Mouse (Mus musculus) spleen, adult 2 months (tissue): ENCODE results near the gene Prpf6. TPM values are rescaled to one million over a fixed set of nuclear protein-coding genes. Genes with fewer than 3 reads are reported as not detected.

Experiments
- DNase-seq, 2 experiments: peaks; one replicate each; pipeline versions ENCODE4 v3.0.0 to v3.0.0-alpha.2; 2012 to 2021; ENCODE audit warnings: low spot score in 2 of 2, low read depth in 1 of 2
- H3K27ac ChIP-seq: fragments of 200-500 bp; 2 replicates; pipeline ENCODE4 v1.5.1; 2012; ENCODE audit warnings: low read length, inconsistent platforms; ENCODE audit not compliant: insufficient read depth
- H3K27me3 ChIP-seq: fragments of 200-500 bp; 2 replicates; pipeline ENCODE4 v1.6.1; 2012; ENCODE audit warnings: mild to moderate bottlenecking, moderate library complexity, low read length, inconsistent platforms; ENCODE audit not compliant: control insufficient read depth, insufficient read depth
- H3K36me3 ChIP-seq: fragments of 200-500 bp; 2 replicates; pipeline ENCODE4 v1.6.1; 2012; ENCODE audit warnings: mild to moderate bottlenecking, low read length, inconsistent platforms; ENCODE audit not compliant: control insufficient read depth, insufficient read depth
- H3K4me1 ChIP-seq: fragments of 200-500 bp; 2 replicates; pipeline ENCODE4 v1.6.1; 2011; ENCODE audit warnings: inconsistent platforms; ENCODE audit not compliant: control insufficient read depth, insufficient read depth, insufficient read length
- H3K4me3 ChIP-seq: fragments of 200-500 bp; 2 replicates; pipeline ENCODE4 v1.5.1; 2011; ENCODE audit warnings: mild to moderate bottlenecking, inconsistent platforms; ENCODE audit not compliant: insufficient read depth, insufficient read length; ENCODE audit errors: extremely low read depth
- CTCF ChIP-seq: fragments of 200-500 bp; IDR thresholded peaks from 2 replicates; pipeline ENCODE4 v1.5.1; 2011; ENCODE audit warnings: mild to moderate bottlenecking, inconsistent platforms; ENCODE audit not compliant: insufficient read depth, insufficient read length, insufficient replicate concordance; ENCODE audit errors: extremely low read depth
- POLR2A ChIP-seq: fragments of 200-500 bp; IDR thresholded peaks from 2 replicates; pipeline ENCODE4 v1.6.1; 2011; ENCODE audit warnings: low read depth, low read length, inconsistent platforms
- WGBS: fragments of 180-500 bp; shearing (Covaris S2); methylation state at CpG from one replicate; pipeline ENCODE4 v1.1.7; 2018; 5-methylcytosine and 5-hydroxymethylcytosine counted together
- polyA plus RNA-seq: library from polyadenylated mRNA; depleted of rRNA; stranded (reverse); fragments of >200 nt; gene quantifications from 2 replicates; pipeline ENCODE4 v1.2.3, GENCODE M21; 2012

Prpf6 gene
- polyA plus RNA-seq, 1 experiment: 11.6 TPM

- Histone ChIP-seq H3K36me3 (no peaks in the 10 kb centered on the region), H3K27me3 (peaks cover 18% of the 10 kb centered on the region), H3K27ac (peak overlapping the region; percentile 9; the same call in 1 of the 2 replicates), H3K4me3 (peak overlapping the region; percentile 21; the same call in 1 of the 2 replicates), H3K4me1 (no peaks in the 10 kb centered on the region; the same call in 1 of the 2 replicates)
- WGBS: 15% methylated on average over 56 of the region's 56 CpGs
- TF ChIP-seq CTCF: no peak
- no peak for TF ChIP-seq POLR2A
- DNase-seq: no peak
Observed at GRCm38 (mm10) chr2:181670285-181670912, 78.7 kb downstream of the Prpf6 start.

- H3K27ac ChIP-seq: no peak overlapping the region
- no peak for DNase-seq
- no peak for TF ChIP-seq CTCF
- TF ChIP-seq POLR2A: no peak
- peak overlapping the region; percentile 21; the same call in 1 of the 2 replicates for H3K4me3 ChIP-seq
- peaks cover 18% of the 10 kb centered on the region for H3K27me3 ChIP-seq
- no peaks in the 10 kb centered on the region; the same call in 1 of the 2 replicates for H3K4me1 ChIP-seq
- WGBS: 3% methylated on average over 41 of the region's 41 CpGs
- H3K36me3 ChIP-seq: no peaks in the 10 kb centered on the region
Observed at GRCm38 (mm10) chr2:181670913-181671311, 79.2 kb downstream of the Prpf6 start.

GRCm38 (mm10) chr2:181671326-181671725, 79.7 kb downstream of the Prpf6 start, which contains the start of gene Sox18:
Gene Sox18 (minus strand): TSS chr2:181671640.
- H3K36me3 ChIP-seq: no peaks in the 10 kb centered on the region
- DNase-seq: no peak
- peak within 1 kb of the TSS; percentile 21; the same call in 1 of the 2 replicates for H3K4me3 ChIP-seq
- no peak within 1 kb of the TSS for H3K27ac ChIP-seq
- 3% methylated on average over 43 of the region's 43 CpGs for WGBS
- no peaks in the 10 kb centered on the region; the same call in 1 of the 2 replicates for H3K4me1 ChIP-seq
- no peak; the same call in 1 of the 2 replicates for TF ChIP-seq POLR2A
- no peak for TF ChIP-seq CTCF
- peaks cover 18% of the 10 kb centered on the region for H3K27me3 ChIP-seq

- no peak overlapping the region for H3K27ac ChIP-seq
Observed at GRCm38 (mm10) chr2:181671984-181672383, 80.3 kb downstream of the Prpf6 start.

GRCm38 (mm10) chr2:181673501-181673900, 81.8 kb downstream of the Prpf6 start:
- TF ChIP-seq POLR2A (no peak), CTCF (no peak)

More at GRCm38 (mm10) chr2:181671984-181672383, 80.3 kb downstream of the Prpf6 start:
- no peaks in the 10 kb centered on the region for H3K36me3 ChIP-seq
- DNase-seq: no peak
- no peaks in the 10 kb centered on the region; the same call in 1 of the 2 replicates for H3K4me1 ChIP-seq
- H3K4me3 ChIP-seq: no peak overlapping the region
- TF ChIP-seq POLR2A: no peak
- no peak for TF ChIP-seq CTCF
- WGBS: 60% methylated on average over 7 of the region's 7 CpGs
- peaks cover 18% of the 10 kb centered on the region for H3K27me3 ChIP-seq

GRCm38 (mm10) chr2:181674934-181675333, 83.3 kb downstream of the Prpf6 start:
- no peak overlapping the region for H3K27ac ChIP-seq
- 84% methylated on average over 4 of the region's 4 CpGs for WGBS
- peaks cover 17% of the 10 kb centered on the region for H3K27me3 ChIP-seq
- H3K4me1 ChIP-seq: no peaks in the 10 kb centered on the region; the same call in none of the 2 replicates
- H3K36me3 ChIP-seq: no peaks in the 10 kb centered on the region
- no peak overlapping the region for H3K4me3 ChIP-seq
- DNase-seq: no peak
- TF ChIP-seq POLR2A: no peak
- no peak for TF ChIP-seq CTCF

More at GRCm38 (mm10) chr2:181673501-181673900, 81.8 kb downstream of the Prpf6 start:
- no peak for DNase-seq
- Histone ChIP-seq H3K36me3 (no peaks in the 10 kb centered on the region), H3K27ac (no peak overlapping the region), H3K4me1 (no peaks in the 10 kb centered on the region; the same call in 1 of the 2 replicates), H3K4me3 (no peak overlapping the region), H3K27me3 (peaks cover 18% of the 10 kb centered on the region)
- 85% methylated on average over 1 of the region's 1 CpGs for WGBS

GRCm38 (mm10) chr2:181675454-181675853, 83.8 kb downstream of the Prpf6 start:
- Histone ChIP-seq H3K27ac (no peak overlapping the region), H3K36me3 (no peaks in the 10 kb centered on the region), H3K4me3 (no peak overlapping the region), H3K27me3 (peaks cover 13% of the 10 kb centered on the region), H3K4me1 (peaks cover under 1% of the 10 kb centered on the region)
- no peak for DNase-seq
- no peak for TF ChIP-seq CTCF
- TF ChIP-seq POLR2A: no peak
- WGBS: 4% methylated on average over 14 of the region's 14 CpGs
